In the genomic region with DNA sequence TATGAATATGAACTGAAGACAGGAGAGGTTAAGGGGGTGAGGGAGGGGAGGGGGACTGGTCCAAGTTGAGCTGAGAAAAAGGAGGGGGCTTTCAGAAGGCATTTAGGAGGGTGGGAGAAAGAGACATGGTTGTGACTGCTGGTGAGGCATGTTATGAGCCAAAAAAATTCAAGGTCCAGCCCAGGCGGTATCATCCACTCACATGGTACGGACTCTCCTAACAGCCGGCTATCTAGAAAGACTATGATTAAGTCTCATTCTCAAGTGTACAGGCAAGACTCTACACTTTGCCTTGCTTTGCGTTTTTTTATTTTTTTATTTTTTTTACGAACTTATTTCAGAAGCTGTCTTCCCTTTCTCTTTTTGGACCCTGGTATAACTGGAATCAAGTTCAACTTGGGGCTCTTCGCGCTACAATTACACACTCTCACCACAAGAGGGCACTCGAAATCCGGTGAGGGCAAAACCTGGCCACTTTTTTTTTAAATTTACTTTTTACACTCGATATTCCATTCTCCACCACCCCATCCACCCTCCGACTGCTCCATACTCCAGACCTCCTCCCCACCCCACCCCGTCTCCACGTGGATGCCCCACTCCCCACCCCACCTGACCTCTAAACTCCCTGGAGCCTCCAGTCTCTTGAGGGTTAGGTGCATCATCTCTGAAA, we compare ENCODE assay signal across 10 mouse cellular contexts.
DNase-seq lines count a peak whose midpoint lies in the region; ATAC-seq and TF ChIP-seq lines count a peak whose summit lies in the region.
"Had no signal": no experiment of that assay in that cellular context is flagged by ENCODE, and none has a peak within 500 bp of the region (broad histone marks: within the 10 kb centered on the region; RNA-seq: fewer than 3 reads in every experiment).

No protein-coding gene starts in this region.

- WGBS in embryonic facial prominence, embryonic 11.5 days: 34% methylated on average over 13 of the region's 13 CpGs
- 28% methylated on average over 13 of the region's 13 CpGs for WGBS in intestine, postnatal 0 days
- 33% methylated on average over 13 of the region's 13 CpGs for WGBS in midbrain, embryonic 13.5 days

- no peak overlapping the region for H3K4me3 ChIP-seq in embryonic facial prominence, embryonic 11.5 days (ENCODE audit: low read depth, low read length)
- no peak overlapping the region for H3K4me3 ChIP-seq in intestine, postnatal 0 days (ENCODE audit: low read depth, low read length)
- no peak overlapping the region for H3K4me3 ChIP-seq in midbrain, embryonic 13.5 days (replicated peaks)
- H3K4me3 ChIP-seq: limb, embryonic 12.5 days; stomach, embryonic 15.5 days had no signal

- TF ChIP-seq CTCF in intestine, postnatal 0 days (IDR thresholded peaks at IDR 0.05; ENCODE audit: low read depth): peak; percentile 75

- no peaks in the 10 kb centered on the region for H3K36me3 ChIP-seq in embryonic facial prominence, embryonic 11.5 days (replicated peaks; ENCODE audit: control insufficient read depth, insufficient read depth, low read depth, low read length)
- no peaks in the 10 kb centered on the region for H3K36me3 ChIP-seq in intestine, postnatal 0 days (ENCODE audit: control insufficient read depth, insufficient read depth)
- peaks cover 3% of the 10 kb centered on the region; the same call in 1 of the 2 replicates for H3K36me3 ChIP-seq in midbrain, embryonic 13.5 days
- H3K36me3 ChIP-seq: limb, embryonic 12.5 days; stomach, embryonic 15.5 days had no signal

- no peak overlapping the region for H3K4me2 ChIP-seq in embryonic facial prominence, embryonic 11.5 days (ENCODE audit: low read depth, low read length)
- H3K4me2 ChIP-seq in intestine, postnatal 0 days (replicated peaks; ENCODE audit: low read depth): no peak overlapping the region
- H3K4me2 ChIP-seq in midbrain, embryonic 13.5 days (replicated peaks): no peak overlapping the region
- H3K4me2 ChIP-seq: limb, embryonic 12.5 days; stomach, embryonic 15.5 days had no signal

- no peaks in the 10 kb centered on the region for H3K9me3 ChIP-seq in embryonic facial prominence, embryonic 11.5 days (replicated peaks; ENCODE audit: control insufficient read depth, low read length)
- H3K9me3 ChIP-seq in intestine, postnatal 0 days (ENCODE audit: control insufficient read depth): no peaks in the 10 kb centered on the region
- H3K9me3 ChIP-seq in midbrain, embryonic 13.5 days: peaks cover 4% of the 10 kb centered on the region; the same call in 1 of the 2 replicates
- H3K9me3 ChIP-seq: limb, embryonic 12.5 days; stomach, embryonic 15.5 days had no signal

- H3K27ac ChIP-seq in embryonic facial prominence, embryonic 11.5 days (replicated peaks; ENCODE audit: low read depth, low read length): no peak overlapping the region
- H3K27ac ChIP-seq in intestine, postnatal 0 days (ENCODE audit: low read depth, low read length): no peak overlapping the region
- no peak overlapping the region for H3K27ac ChIP-seq in midbrain, embryonic 13.5 days
- H3K27ac ChIP-seq: limb, embryonic 12.5 days; stomach, embryonic 15.5 days had no signal

- 0 out of 2 replicates have a peak, but pooled peaks have one; percentile 52 for ATAC-seq in embryonic facial prominence, embryonic 11.5 days (replicated peaks; ENCODE audit: insufficient number of reproducible peaks, low FRiP score, low TSS enrichment, low read depth)
- no peak for ATAC-seq in intestine, postnatal 0 days
- ATAC-seq in midbrain, embryonic 13.5 days: peak; percentile 66; the same call in 1 of the 2 replicates
- ATAC-seq in activated CD4-positive, CD25-positive, alpha-beta regulatory T cell, adult 4 months: no peak

- H3K27me3 ChIP-seq in embryonic facial prominence, embryonic 11.5 days (ENCODE audit: control insufficient read depth, insufficient read depth, low read length): no peaks in the 10 kb centered on the region
- no peaks in the 10 kb centered on the region for H3K27me3 ChIP-seq in intestine, postnatal 0 days (replicated peaks; ENCODE audit: control insufficient read depth, insufficient read depth, low read length)
- H3K27me3 ChIP-seq in midbrain, embryonic 13.5 days: no peaks in the 10 kb centered on the region
- H3K27me3 ChIP-seq: stomach, embryonic 15.5 days had no signal

- no peaks in the 10 kb centered on the region for H3K4me1 ChIP-seq in embryonic facial prominence, embryonic 11.5 days (ENCODE audit: control insufficient read depth, insufficient read depth, low read length)
- no peaks in the 10 kb centered on the region for H3K4me1 ChIP-seq in intestine, postnatal 0 days (replicated peaks; ENCODE audit: control insufficient read depth, insufficient read depth, low read length)
- peaks cover 28% of the 10 kb centered on the region for H3K4me1 ChIP-seq in midbrain, embryonic 13.5 days (replicated peaks)
- H3K4me1 ChIP-seq: limb, embryonic 12.5 days; stomach, embryonic 15.5 days had no signal

- no peak overlapping the region for H3K9ac ChIP-seq in embryonic facial prominence, embryonic 11.5 days (replicated peaks; ENCODE audit: low read length)
- no peak overlapping the region for H3K9ac ChIP-seq in intestine, postnatal 0 days (ENCODE audit: low read depth, low read length)
- H3K9ac ChIP-seq in midbrain, embryonic 13.5 days (replicated peaks): no peak overlapping the region
- H3K9ac ChIP-seq: limb, embryonic 12.5 days; stomach, embryonic 15.5 days had no signal

- DNase-seq in cerebellum, adult 8-10 months: peak; percentile 49
- DNase-seq in cerebellum, adult 11-12 months: no peak
- peak; percentile 43 for DNase-seq in urinary bladder, postnatal 14 days (ENCODE audit: low spot score)
- no peak for DNase-seq in urinary bladder, postnatal 10 days (ENCODE audit: low spot score)
- peak; percentile 74 for DNase-seq in embryonic facial prominence, embryonic 11.5 days (ENCODE audit: low spot score)

Comparison
In these comparisons a context has a peak if more than half of its experiments do, and no peak if none do; other contexts are left out.
1. DNase-seq: peak in cerebellum, adult 8-10 months (single experiment), urinary bladder, postnatal 14 days (single experiment) and embryonic facial prominence, embryonic 11.5 days (single experiment); none in cerebellum, adult 11-12 months (single experiment) and urinary bladder, postnatal 10 days (single experiment).
2. ATAC-seq: peak in embryonic facial prominence, embryonic 11.5 days (single experiment) and midbrain, embryonic 13.5 days (single experiment); none in intestine, postnatal 0 days (single experiment) and activated CD4-positive, CD25-positive, alpha-beta regulatory T cell, adult 4 months (single experiment).